Mouse (Mus musculus) liver, embryonic 11.5 days (tissue): ENCODE results near the gene Setd3. TPM values are rescaled to one million over a fixed set of nuclear protein-coding genes. Genes with fewer than 3 reads are reported as not detected.

Source experiments
- ATAC-seq: fragments of 200-750 bp; cut with Nextera tagmentation; replicated peaks from 2 replicates; pipeline ENCODE4 v1.8.0; 2017; ENCODE audit warnings: moderate number of reproducible peaks, mild to moderate bottlenecking, moderate TSS enrichment, moderate library complexity; ENCODE audit not compliant: low FRiP score
- DNase-seq: peaks from one replicate; pipeline ENCODE4 v3.0.0-alpha.2; 2017; ENCODE audit warnings: low spot score
- H3K27ac ChIP-seq: fragments of 300-500 bp; sonication (generic); 2 replicates; pipeline ENCODE4 v1.5.1; 2014; ENCODE audit warnings: mild to moderate bottlenecking, low read depth, low read length, control low read depth
- H3K27me3 ChIP-seq: fragments of 300-500 bp; sonication (generic); replicated peaks from 2 replicates; pipeline ENCODE4 v1.6.1; 2014; ENCODE audit warnings: low read length, mixed read lengths; ENCODE audit not compliant: control insufficient read depth, insufficient read depth
- H3K36me3 ChIP-seq: fragments of 300-500 bp; sonication (generic); 2 replicates; pipeline ENCODE4 v1.6.1; 2014; ENCODE audit warnings: mild to moderate bottlenecking, low read length, moderate library complexity, mixed read lengths; ENCODE audit not compliant: control insufficient read depth, insufficient read depth
- H3K4me1 ChIP-seq: fragments of 300-500 bp; sonication (generic); replicated peaks from 2 replicates; pipeline ENCODE4 v1.6.1; 2014; ENCODE audit warnings: low read length, mixed read lengths; ENCODE audit not compliant: control insufficient read depth, insufficient read depth
- H3K4me2 ChIP-seq: fragments of 300-500 bp; sonication (generic); 2 replicates; pipeline ENCODE4 v1.6.1; 2014; ENCODE audit warnings: mild to moderate bottlenecking, control low read depth, moderate library complexity
- H3K4me3 ChIP-seq: fragments of 300-500 bp; sonication (generic); 2 replicates; pipeline ENCODE4 v1.5.1; 2014; ENCODE audit warnings: low read depth, low read length, control low read depth
- H3K9ac ChIP-seq: fragments of 300-500 bp; sonication (generic); 2 replicates; pipeline ENCODE4 v1.6.1; 2014; ENCODE audit warnings: low read depth, low read length, control low read depth
- H3K9me3 ChIP-seq: fragments of 300-500 bp; sonication (generic); 2 replicates; pipeline ENCODE4 v1.6.1; 2016; ENCODE audit warnings: low read length, inconsistent platforms, mixed read lengths; ENCODE audit not compliant: control insufficient read depth
- WGBS: fragments of 180-500 bp; shearing (Covaris S2); extraction: QIAGEN DNeasy Blood & Tissue Kit; methylation state at CpG from one replicate; pipeline ENCODE4 v1.1.7; 2014; 5-methylcytosine and 5-hydroxymethylcytosine counted together
- polyA plus RNA-seq: library from polyadenylated mRNA; unstranded; fragments of >200 nt; fragmentation: Nextera tagmentation; extraction: Ambion mirVana; gene quantifications from 2 replicates; pipeline ENCODE4 v1.2.1, GENCODE M21; 2014

Gene Setd3
- polyA plus RNA-seq, 1 experiment from 2014 or later, result 73.3 TPM

- H3K9me3 ChIP-seq, result no peaks in the 10 kb centered on the region
- ATAC-seq, result no peak
- no peak overlapping the region for H3K4me3 ChIP-seq
- 0 out of 2 replicates have a peak, but pooled peaks cover 2% of the 10 kb centered on the region for H3K4me1 ChIP-seq
- DNase-seq, result no peak
- no peak overlapping the region for H3K4me2 ChIP-seq
- no peak overlapping the region for H3K27ac ChIP-seq
- H3K27me3 ChIP-seq, result no peaks in the 10 kb centered on the region
- H3K9ac ChIP-seq, result no peak overlapping the region
- H3K36me3 ChIP-seq, result peaks cover 4% of the 10 kb centered on the region; the same call in 1 of the 2 replicates
- WGBS, result 96% methylated on average over 3 of the region's 3 CpGs
These were observed 33.9 kb downstream of the Setd3 start for GRCm38 (mm10) chr12:108145198-108145597.

DNA sequence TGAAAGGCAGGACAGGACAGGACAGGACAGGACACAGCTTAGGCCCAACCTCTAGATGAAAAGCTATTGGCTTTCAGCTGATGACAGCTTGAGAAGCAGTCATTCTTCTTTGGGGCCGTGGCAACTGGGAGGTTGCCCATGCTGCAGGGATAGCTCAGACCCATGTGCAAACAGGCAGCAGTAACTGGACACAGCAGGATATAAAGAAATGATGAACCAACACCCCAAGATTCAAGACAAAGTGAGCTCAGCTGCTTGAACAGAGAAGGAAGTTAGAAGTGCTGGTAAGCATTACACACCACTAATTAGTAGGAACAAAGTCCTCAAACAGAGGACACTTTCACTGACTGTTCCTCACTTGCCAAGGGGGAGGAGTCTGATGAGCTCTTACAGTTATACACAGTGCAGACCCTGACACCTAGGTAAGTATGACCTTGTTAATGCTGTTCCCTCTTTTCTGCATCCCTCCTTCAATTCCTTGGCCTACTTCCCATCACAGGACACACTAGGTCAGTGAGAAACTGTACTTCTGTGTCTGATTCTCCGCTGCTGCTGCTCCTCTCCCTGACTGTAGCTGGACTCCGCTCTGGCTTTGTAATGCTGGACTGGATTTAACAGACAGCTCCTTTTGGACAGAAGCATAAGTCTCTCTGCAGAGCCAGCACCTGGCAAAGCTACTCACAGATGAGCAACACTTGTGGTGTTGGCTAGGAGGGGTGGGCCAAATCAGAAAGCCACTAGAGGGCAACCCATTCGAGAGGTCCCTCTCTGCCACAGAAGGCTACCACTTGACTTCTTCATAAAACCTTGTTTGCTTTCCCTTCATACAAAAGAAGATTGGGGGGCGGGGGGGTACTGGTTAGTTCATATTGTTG lies 35.3 kb downstream of the Setd3 start:
- Histone ChIP-seq H3K27ac (no peak overlapping the region), H3K9me3 (no peaks in the 10 kb centered on the region), H3K9ac (no peak overlapping the region), H3K4me1 (0 out of 2 replicates have a peak, but pooled peaks cover 2% of the 10 kb centered on the region), H3K4me3 (no peak overlapping the region), H3K4me2 (no peak overlapping the region), H3K27me3 (no peaks in the 10 kb centered on the region), H3K36me3 (peaks cover 4% of the 10 kb centered on the region; the same call in 1 of the 2 replicates)
- DNase-seq (no peak), ATAC-seq (no peak; the same call in 1 of the 2 replicates)
- WGBS, result 85% methylated on average over 5 of the region's 5 CpGs

DNA sequence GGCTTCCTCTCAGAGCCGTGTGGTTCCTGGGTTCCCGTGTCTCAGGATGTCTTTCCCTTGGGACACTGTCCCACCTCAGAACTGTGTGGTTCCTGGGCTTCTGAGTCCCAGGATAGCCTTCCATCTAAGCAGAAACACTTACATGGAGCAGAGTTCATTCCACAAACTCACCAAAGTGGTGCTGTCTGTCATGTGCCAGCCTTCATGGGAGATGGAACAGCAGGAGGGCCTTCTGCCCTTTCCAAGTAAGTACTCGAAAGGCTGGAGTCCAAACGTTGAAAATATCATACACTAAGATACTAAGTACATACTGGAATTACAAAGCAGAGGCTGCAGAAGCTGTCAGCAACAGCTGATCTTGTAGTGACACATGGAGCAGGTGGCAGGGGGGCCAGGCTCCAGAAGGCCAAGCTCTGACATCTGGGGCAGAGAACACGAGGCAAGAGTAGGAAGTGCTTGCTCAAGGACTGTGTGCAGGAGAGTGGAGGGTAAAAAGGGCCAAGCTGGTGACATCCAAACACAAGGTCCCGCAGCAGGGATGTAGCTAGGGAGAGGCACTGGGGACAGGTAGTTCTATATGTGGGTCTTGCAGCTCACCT lies 43.4 kb downstream of the Setd3 start:
- H3K27me3 ChIP-seq, result no peaks in the 10 kb centered on the region
- no peaks in the 10 kb centered on the region for H3K9me3 ChIP-seq
- WGBS, result 80% methylated on average over 6 of the region's 6 CpGs
- 0 out of 2 replicates have a peak, but pooled peaks cover 2% of the 10 kb centered on the region for H3K4me1 ChIP-seq
- no peak for DNase-seq
- no peak overlapping the region for H3K4me2 ChIP-seq
- H3K36me3 ChIP-seq, result peaks cover 5% of the 10 kb centered on the region; the same call in 1 of the 2 replicates
- no peak overlapping the region for H3K27ac ChIP-seq
- H3K9ac ChIP-seq, result no peak overlapping the region
- no peak for ATAC-seq
- no peak overlapping the region for H3K4me3 ChIP-seq

DNA sequence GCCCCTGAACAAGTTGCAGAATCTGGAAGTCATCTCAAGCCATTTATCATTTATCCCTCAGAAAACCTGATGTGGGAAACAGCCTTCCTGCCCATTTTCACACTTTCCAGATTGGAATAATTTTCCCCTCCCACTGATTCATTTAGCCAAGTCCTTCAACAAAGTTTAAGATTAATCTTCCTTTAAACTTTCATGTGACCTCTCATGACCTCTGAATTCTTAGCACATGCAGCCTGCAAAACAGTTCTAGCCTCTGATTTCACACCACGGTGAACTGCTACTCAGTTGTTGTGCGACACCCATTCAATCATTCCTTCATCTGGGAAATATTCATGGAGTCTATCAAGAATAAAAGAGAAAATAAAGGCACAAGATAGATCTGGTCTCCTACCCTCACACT lies 45.9 kb downstream of the Setd3 start:
- Histone ChIP-seq H3K27ac (no peak overlapping the region), H3K9ac (no peak overlapping the region), H3K27me3 (no peaks in the 10 kb centered on the region), H3K4me3 (no peak overlapping the region), H3K4me1 (no peaks in the 10 kb centered on the region), H3K36me3 (peaks cover 16% of the 10 kb centered on the region), H3K9me3 (no peaks in the 10 kb centered on the region), H3K4me2 (no peak overlapping the region)
- no peak for ATAC-seq
- DNase-seq, result no peak
- WGBS, result 85% methylated on average over 2 of the region's 2 CpGs

DNA sequence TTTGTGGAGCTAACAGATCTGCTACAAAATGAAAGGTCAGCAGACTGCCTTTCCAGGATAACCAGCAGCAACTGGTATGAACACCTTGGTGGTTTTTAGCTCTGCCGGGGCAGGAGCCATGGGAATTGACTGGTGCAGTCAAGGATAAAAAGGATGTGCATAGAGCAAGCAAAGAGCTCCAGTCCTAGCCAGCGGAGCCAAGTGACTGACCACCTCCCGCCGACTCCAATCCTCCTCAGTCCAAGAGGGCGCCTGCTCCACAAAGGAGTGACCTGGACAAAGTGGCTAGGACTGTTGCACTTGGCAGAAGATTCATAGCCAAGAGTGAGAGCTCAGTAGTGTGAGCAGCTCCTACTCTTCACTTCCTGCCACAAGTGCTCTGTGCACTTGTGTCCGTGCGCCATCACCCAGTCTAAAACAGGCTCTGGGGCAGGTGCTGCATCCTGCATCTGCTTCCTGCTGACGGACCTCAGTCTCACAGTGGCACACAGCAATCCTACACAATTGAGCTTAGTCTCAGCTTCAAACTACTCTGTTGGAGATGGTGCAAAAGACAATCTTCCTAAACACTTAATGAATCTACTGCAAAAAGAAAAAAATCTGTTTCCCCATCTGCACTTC lies 46.6 kb downstream of the Setd3 start:
- no peak overlapping the region for H3K9ac ChIP-seq
- ATAC-seq, result no peak
- H3K27ac ChIP-seq, result no peak overlapping the region
- no peaks in the 10 kb centered on the region for H3K27me3 ChIP-seq
- no peak overlapping the region for H3K4me3 ChIP-seq
- no peak overlapping the region for H3K4me2 ChIP-seq
- no peaks in the 10 kb centered on the region for H3K4me1 ChIP-seq
- H3K9me3 ChIP-seq, result no peaks in the 10 kb centered on the region
- H3K36me3 ChIP-seq, result peaks cover 16% of the 10 kb centered on the region
- 94% methylated on average over 8 of the region's 8 CpGs for WGBS
- DNase-seq, result no peak

- Histone ChIP-seq H3K4me2 (no peak overlapping the region), H3K9ac (no peak overlapping the region), H3K27ac (no peak overlapping the region), H3K36me3 (no peaks in the 10 kb centered on the region; the same call in 1 of the 2 replicates), H3K27me3 (no peaks in the 10 kb centered on the region), H3K4me3 (no peak overlapping the region), H3K4me1 (no peaks in the 10 kb centered on the region; the same call in 1 of the 2 replicates), H3K9me3 (no peaks in the 10 kb centered on the region)
- ATAC-seq, result peak; percentile 57; the same call in 1 of the 2 replicates
- 15% methylated on average over 2 of the region's 2 CpGs for WGBS
- DNase-seq, result no peak
These were observed 57.8 kb downstream of the Setd3 start for GRCm38 (mm10) chr12:108121288-108121687.

DNA sequence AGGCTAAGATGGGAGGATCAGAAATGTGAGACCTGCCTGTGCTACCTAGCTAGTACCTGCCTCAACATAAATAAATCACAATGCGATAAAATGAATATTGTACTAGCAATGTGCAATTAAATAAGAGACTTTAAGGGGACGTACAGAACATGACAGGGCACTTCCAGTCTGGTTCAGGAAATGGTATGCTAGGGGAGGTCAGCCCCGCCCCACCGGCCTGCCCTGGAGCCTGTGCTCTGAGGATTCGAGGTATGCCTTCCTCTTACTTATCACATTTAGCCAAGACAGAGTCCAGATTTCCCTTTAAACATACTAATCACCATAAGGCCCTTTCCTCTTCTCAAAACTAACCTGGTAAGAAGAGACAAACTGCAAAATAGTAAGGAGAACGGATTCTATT lies 58.7 kb downstream of the Setd3 start:
- ATAC-seq (no peak; the same call in 1 of the 2 replicates), DNase-seq (no peak)
- H3K36me3 ChIP-seq, result no peaks in the 10 kb centered on the region; the same call in 1 of the 2 replicates
- H3K27ac ChIP-seq, result no peak overlapping the region
- WGBS, result 62% methylated on average over 6 of the region's 6 CpGs
- H3K9me3 ChIP-seq, result no peaks in the 10 kb centered on the region
- no peak overlapping the region for H3K4me2 ChIP-seq
- no peaks in the 10 kb centered on the region; the same call in 1 of the 2 replicates for H3K4me1 ChIP-seq
- H3K9ac ChIP-seq, result no peak overlapping the region
- H3K4me3 ChIP-seq, result no peak overlapping the region
- no peaks in the 10 kb centered on the region for H3K27me3 ChIP-seq

DNA sequence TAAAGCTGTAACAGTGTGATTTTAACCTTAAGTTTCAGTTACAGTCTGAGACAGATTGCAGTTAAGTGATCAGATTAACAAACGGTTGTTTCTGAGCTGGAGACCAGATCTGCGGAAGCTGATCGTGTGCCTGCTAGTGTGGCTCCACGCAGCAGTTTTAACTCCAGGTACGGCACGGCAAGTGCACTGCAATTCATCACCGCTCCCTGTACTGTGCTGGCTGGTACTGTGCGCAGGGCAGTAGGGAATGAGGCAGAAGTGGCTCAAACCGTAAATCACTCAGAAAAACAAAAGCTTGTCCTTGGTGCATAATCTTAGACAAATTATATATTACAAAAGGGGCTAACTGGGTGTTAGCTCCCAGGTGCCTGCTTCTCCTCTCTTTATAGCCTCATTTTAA lies 59.2 kb downstream of the Setd3 start:
- Histone ChIP-seq H3K4me1 (no peaks in the 10 kb centered on the region; the same call in 1 of the 2 replicates), H3K27me3 (no peaks in the 10 kb centered on the region), H3K9me3 (no peaks in the 10 kb centered on the region), H3K4me2 (no peak overlapping the region), H3K9ac (no peak overlapping the region), H3K27ac (no peak overlapping the region), H3K4me3 (no peak overlapping the region), H3K36me3 (no peaks in the 10 kb centered on the region; the same call in 1 of the 2 replicates)
- 72% methylated on average over 9 of the region's 9 CpGs for WGBS
- DNase-seq, result no peak
- ATAC-seq, result no peak
